Mouse (Mus musculus): ENCODE measurements at regions not wholly inside any gene's neighbourhood (a gene's known extent, or its start where the extent isn't known, plus 50 kb on each side); places are given as distances from the start of the nearest gene placed in this dataset.
"Not testable (repeated sequence)": the region's sequence is repeated elsewhere in the genome, so short reads cannot be mapped to it uniquely, and the experiment has no call there.

- H3K9me3 ChIP-seq (ENCODE audit: control insufficient read depth, low read length) = no peaks in the 10 kb centered on the region
Measured at GRCm38 (mm10) chr8:126822269-126822668, 123.4 kb downstream of the Tomm20 start.

GRCm38 (mm10) chr8:126821279-126821678, 124.4 kb downstream of the Tomm20 start:
- ATAC-seq (replicated peaks; ENCODE audit: low FRiP score, low TSS enrichment, low read depth) (no peak), DNase-seq (ENCODE audit: low spot score) (no peak)
- 23% methylated on average over 8 of the region's 8 CpGs for WGBS
- Histone ChIP-seq H3K9ac (ENCODE audit: low read length) (no peak overlapping the region), H3K9me3 (ENCODE audit: control insufficient read depth, low read length) (no peaks in the 10 kb centered on the region), H3K27ac (ENCODE audit: low read depth) (peak overlapping the region; percentile 64), H3K4me1 (replicated peaks; ENCODE audit: control insufficient read depth, insufficient read depth, low read length) (peaks cover 23% of the 10 kb centered on the region), H3K4me2 (ENCODE audit: low read length) (no peak overlapping the region), H3K36me3 (ENCODE audit: control insufficient read depth, insufficient read depth, low read length) (no peaks in the 10 kb centered on the region), H3K27me3 (replicated peaks; ENCODE audit: control insufficient read depth, insufficient read depth, low read length) (no peaks in the 10 kb centered on the region), H3K4me3 (ENCODE audit: low read depth, low read length) (no peak overlapping the region)

More at GRCm38 (mm10) chr8:126822269-126822668, 123.4 kb downstream of the Tomm20 start:
- ATAC-seq (replicated peaks; ENCODE audit: low FRiP score, low TSS enrichment, low read depth) = no peak
- Histone ChIP-seq H3K27me3 (replicated peaks; ENCODE audit: control insufficient read depth, insufficient read depth, low read length) (no peaks in the 10 kb centered on the region), H3K4me3 (ENCODE audit: low read depth, low read length) (no peak overlapping the region), H3K36me3 (ENCODE audit: control insufficient read depth, insufficient read depth, low read length) (no peaks in the 10 kb centered on the region), H3K27ac (ENCODE audit: low read depth) (0 out of 2 replicates have a peak overlapping the region, but pooled peaks have one; percentile 14), H3K4me2 (ENCODE audit: low read length) (no peak overlapping the region), H3K9ac (ENCODE audit: low read length) (no peak overlapping the region), H3K4me1 (replicated peaks; ENCODE audit: control insufficient read depth, insufficient read depth, low read length) (peaks cover 33% of the 10 kb centered on the region)
- DNase-seq (ENCODE audit: low spot score) = no peak
- WGBS = 91% methylated on average over 4 of the region's 4 CpGs

GRCm38 (mm10) chr8:126820502-126820901, 125.1 kb downstream of the Tomm20 start:
- Histone ChIP-seq H3K4me2 (ENCODE audit: low read length) (no peak overlapping the region), H3K27me3 (replicated peaks; ENCODE audit: control insufficient read depth, insufficient read depth, low read length) (no peaks in the 10 kb centered on the region), H3K36me3 (ENCODE audit: control insufficient read depth, insufficient read depth, low read length) (no peaks in the 10 kb centered on the region), H3K9ac (ENCODE audit: low read length) (no peak overlapping the region), H3K9me3 (ENCODE audit: control insufficient read depth, low read length) (no peaks in the 10 kb centered on the region), H3K4me3 (ENCODE audit: low read depth, low read length) (no peak overlapping the region), H3K4me1 (replicated peaks; ENCODE audit: control insufficient read depth, insufficient read depth, low read length) (peaks cover 16% of the 10 kb centered on the region), H3K27ac (ENCODE audit: low read depth) (peak overlapping the region; percentile 57; the same call in 1 of the 2 replicates)
- DNase-seq (ENCODE audit: low spot score) (no peak), ATAC-seq (replicated peaks; ENCODE audit: low FRiP score, low TSS enrichment, low read depth) (no peak)
- 88% methylated on average over 2 of the region's 2 CpGs for WGBS

- Histone ChIP-seq H3K36me3 (ENCODE audit: control insufficient read depth, insufficient read depth, low read length) (no peaks in the 10 kb centered on the region), H3K27ac (ENCODE audit: low read depth) (no peak overlapping the region), H3K27me3 (replicated peaks; ENCODE audit: control insufficient read depth, insufficient read depth, low read length) (no peaks in the 10 kb centered on the region), H3K4me3 (ENCODE audit: low read depth, low read length) (no peak overlapping the region), H3K4me2 (ENCODE audit: low read length) (no peak overlapping the region), H3K9me3 (ENCODE audit: control insufficient read depth, low read length) (no peaks in the 10 kb centered on the region), H3K9ac (ENCODE audit: low read length) (no peak overlapping the region), H3K4me1 (replicated peaks; ENCODE audit: control insufficient read depth, insufficient read depth, low read length) (peaks cover 6% of the 10 kb centered on the region; the same call in 1 of the 2 replicates)
- WGBS = 92% methylated on average over 3 of the region's 3 CpGs
- DNase-seq (ENCODE audit: low spot score) = no peak
- no peak for ATAC-seq (replicated peaks; ENCODE audit: low FRiP score, low TSS enrichment, low read depth)
Measured at GRCm38 (mm10) chr8:126819261-126819660, 126.4 kb downstream of the Tomm20 start.

GRCm38 (mm10) chr8:126816155-126816554, 129.5 kb downstream of the Tomm20 start:
- H3K9ac ChIP-seq (ENCODE audit: low read length) = no peak overlapping the region
- H3K36me3 ChIP-seq (ENCODE audit: control insufficient read depth, insufficient read depth, low read length) = no peaks in the 10 kb centered on the region

GRCm38 (mm10) chr8:126814427-126814826, 131.2 kb downstream of the Tomm20 start:
- Histone ChIP-seq H3K4me3 (ENCODE audit: low read depth, low read length) (no peak overlapping the region), H3K9ac (ENCODE audit: low read length) (no peak overlapping the region), H3K4me2 (ENCODE audit: low read length) (no peak overlapping the region), H3K36me3 (ENCODE audit: control insufficient read depth, insufficient read depth, low read length) (no peaks in the 10 kb centered on the region), H3K4me1 (replicated peaks; ENCODE audit: control insufficient read depth, insufficient read depth, low read length) (no peaks in the 10 kb centered on the region), H3K27me3 (replicated peaks; ENCODE audit: control insufficient read depth, insufficient read depth, low read length) (no peaks in the 10 kb centered on the region), H3K27ac (ENCODE audit: low read depth) (no peak overlapping the region), H3K9me3 (ENCODE audit: control insufficient read depth, low read length) (peaks cover 4% of the 10 kb centered on the region)
- DNase-seq (ENCODE audit: low spot score) (no peak), ATAC-seq (replicated peaks; ENCODE audit: low FRiP score, low TSS enrichment, low read depth) (no peak)
- WGBS = 84% methylated on average over 4 of the region's 4 CpGs

More at GRCm38 (mm10) chr8:126816155-126816554, 129.5 kb downstream of the Tomm20 start:
- no peak for DNase-seq (ENCODE audit: low spot score)
- Histone ChIP-seq H3K27me3 (replicated peaks; ENCODE audit: control insufficient read depth, insufficient read depth, low read length) (no peaks in the 10 kb centered on the region), H3K9me3 (ENCODE audit: control insufficient read depth, low read length) (peaks cover 4% of the 10 kb centered on the region), H3K4me3 (ENCODE audit: low read depth, low read length) (no peak overlapping the region), H3K4me2 (ENCODE audit: low read length) (no peak overlapping the region), H3K27ac (ENCODE audit: low read depth) (no peak overlapping the region), H3K4me1 (replicated peaks; ENCODE audit: control insufficient read depth, insufficient read depth, low read length) (peaks cover 3% of the 10 kb centered on the region; the same call in 1 of the 2 replicates)
- WGBS = 79% methylated on average over 3 of the region's 3 CpGs
- ATAC-seq (replicated peaks; ENCODE audit: low FRiP score, low TSS enrichment, low read depth) = no peak

GRCm38 (mm10) chr8:126813621-126814020, 132.0 kb downstream of the Tomm20 start:
- WGBS = 81% methylated on average over 4 of the region's 4 CpGs
- H3K9me3 ChIP-seq (ENCODE audit: control insufficient read depth, low read length) = peaks cover 4% of the 10 kb centered on the region
- H3K9ac ChIP-seq (ENCODE audit: low read length) = no peak overlapping the region
- H3K4me2 ChIP-seq (ENCODE audit: low read length) = no peak overlapping the region
- H3K27ac ChIP-seq (ENCODE audit: low read depth) = no peak overlapping the region
- no peak overlapping the region for H3K4me3 ChIP-seq (ENCODE audit: low read depth, low read length)
- H3K4me1 ChIP-seq (replicated peaks; ENCODE audit: control insufficient read depth, insufficient read depth, low read length) = no peaks in the 10 kb centered on the region
- no peaks in the 10 kb centered on the region for H3K36me3 ChIP-seq (ENCODE audit: control insufficient read depth, insufficient read depth, low read length)
- no peak for ATAC-seq (replicated peaks; ENCODE audit: low FRiP score, low TSS enrichment, low read depth)
- no peak for DNase-seq (ENCODE audit: low spot score)
- H3K27me3 ChIP-seq (replicated peaks; ENCODE audit: control insufficient read depth, insufficient read depth, low read length) = no peaks in the 10 kb centered on the region

- ATAC-seq (replicated peaks; ENCODE audit: low FRiP score, low TSS enrichment, low read depth) = no peak
- no peaks in the 10 kb centered on the region for H3K27me3 ChIP-seq (replicated peaks; ENCODE audit: control insufficient read depth, insufficient read depth, low read length)
- H3K27ac ChIP-seq (ENCODE audit: low read depth) = no peak overlapping the region
Measured at GRCm38 (mm10) chr8:126812777-126813176, 132.9 kb downstream of the Tomm20 start.

GRCm38 (mm10) chr8:126811358-126811757, 134.3 kb downstream of the Tomm20 start:
- not testable (repeated sequence) for H3K4me1 ChIP-seq (replicated peaks; ENCODE audit: control insufficient read depth, insufficient read depth, low read length); H3K27me3 ChIP-seq (replicated peaks; ENCODE audit: control insufficient read depth, insufficient read depth, low read length); H3K36me3 ChIP-seq (ENCODE audit: control insufficient read depth, insufficient read depth, low read length); H3K9ac ChIP-seq (ENCODE audit: low read length); H3K4me2 ChIP-seq (ENCODE audit: low read length); H3K4me3 ChIP-seq (ENCODE audit: low read depth, low read length); H3K27ac ChIP-seq (ENCODE audit: low read depth); ATAC-seq (replicated peaks; ENCODE audit: low FRiP score, low TSS enrichment, low read depth); H3K9me3 ChIP-seq (ENCODE audit: control insufficient read depth, low read length); DNase-seq (ENCODE audit: low spot score)
- WGBS = 66% methylated on average over 2 of the region's 2 CpGs

More at GRCm38 (mm10) chr8:126812777-126813176, 132.9 kb downstream of the Tomm20 start:
- no peak for DNase-seq (ENCODE audit: low spot score)
- no peak overlapping the region for H3K9ac ChIP-seq (ENCODE audit: low read length)
- H3K4me3 ChIP-seq (ENCODE audit: low read depth, low read length) = no peak overlapping the region
- no peaks in the 10 kb centered on the region for H3K4me1 ChIP-seq (replicated peaks; ENCODE audit: control insufficient read depth, insufficient read depth, low read length)
- WGBS = 91% methylated on average over 5 of the region's 5 CpGs
- H3K9me3 ChIP-seq (ENCODE audit: control insufficient read depth, low read length) = peaks cover 4% of the 10 kb centered on the region
- H3K4me2 ChIP-seq (ENCODE audit: low read length) = no peak overlapping the region
- no peaks in the 10 kb centered on the region for H3K36me3 ChIP-seq (ENCODE audit: control insufficient read depth, insufficient read depth, low read length)

Data from intestine, embryonic 14.5 days (tissue).